Mouse (Mus musculus) midbrain, embryonic 11.5 days (tissue): ENCODE measurements at regions not wholly inside any gene's neighbourhood (a gene's known extent, or its start where the extent isn't known, plus 50 kb on each side); places are given as distances from the start of the nearest gene placed in this dataset.

Source experiments
- ATAC-seq: fragments of 200-750 bp; cut with Nextera tagmentation; 2 replicates; pipeline ENCODE4 v1.8.0; 2017; ENCODE audit warnings: moderate TSS enrichment, moderate library complexity; ENCODE audit not compliant: low FRiP score
- DNase-seq: peaks from one replicate; pipeline ENCODE4 v3.0.0; 2015; ENCODE audit warnings: low spot score; ENCODE audit errors: missing footprints
- H3K27ac ChIP-seq: fragments of 300-500 bp; sonication (generic); 2 replicates; pipeline ENCODE4 v1.5.1; 2014; ENCODE audit warnings: low read depth, low read length
- H3K27me3 ChIP-seq: fragments of 300-500 bp; sonication (generic); 2 replicates; pipeline ENCODE4 v1.6.1; 2014; ENCODE audit warnings: mild to moderate bottlenecking, low read length, moderate library complexity, mixed read lengths; ENCODE audit not compliant: control insufficient read depth, insufficient read depth
- H3K36me3 ChIP-seq: fragments of 300-500 bp; sonication (generic); 2 replicates; pipeline ENCODE4 v1.6.1; 2014; ENCODE audit warnings: mild to moderate bottlenecking, low read length, moderate library complexity, mixed read lengths; ENCODE audit not compliant: control insufficient read depth, insufficient read depth
- H3K4me1 ChIP-seq: fragments of 300-500 bp; sonication (generic); 2 replicates; pipeline ENCODE4 v1.6.1; 2014; ENCODE audit warnings: low read length; ENCODE audit not compliant: control insufficient read depth, insufficient read depth
- H3K4me2 ChIP-seq: fragments of 300-500 bp; sonication (generic); 2 replicates; pipeline ENCODE4 v1.6.1; 2014; ENCODE audit warnings: mild to moderate bottlenecking, moderate library complexity
- H3K4me3 ChIP-seq: fragments of 300-500 bp; sonication (generic); 2 replicates; pipeline ENCODE4 v1.5.1; 2014; ENCODE audit warnings: low read depth, low read length
- H3K9ac ChIP-seq: fragments of 300-500 bp; sonication (generic); 2 replicates; pipeline ENCODE4 v1.6.1; 2014; ENCODE audit warnings: low read length
- H3K9me3 ChIP-seq: fragments of 300-500 bp; sonication (generic); 2 replicates; pipeline ENCODE4 v1.6.1; 2016; ENCODE audit warnings: low read length; ENCODE audit not compliant: control insufficient read depth
- WGBS: fragments of 180-500 bp; shearing (Covaris S2); extraction: QIAGEN DNeasy Blood & Tissue Kit; methylation state at CpG from one replicate; pipeline ENCODE4 v1.1.7; 2014; 5-methylcytosine and 5-hydroxymethylcytosine counted together

DNA sequence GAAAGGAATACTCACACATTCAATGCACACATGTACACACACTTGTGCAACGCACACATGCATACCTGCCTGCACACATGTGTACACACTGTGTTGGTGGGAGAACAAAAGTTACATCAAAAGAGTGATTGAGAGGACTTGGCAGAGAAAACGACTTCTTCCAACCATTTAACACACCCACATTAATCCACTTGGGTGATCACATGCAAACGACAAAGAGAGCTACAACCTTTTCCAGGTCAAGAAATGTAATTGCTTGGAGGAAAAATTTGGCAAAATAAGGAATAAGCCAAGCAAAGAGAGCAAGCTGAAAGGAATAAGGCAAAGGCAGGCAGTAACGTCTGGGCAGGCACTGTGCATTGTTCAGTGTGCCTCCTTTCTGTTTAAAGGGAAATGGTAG, 67.3 kb downstream of the C1d start:
- DNase-seq = no peak
- Histone ChIP-seq H3K9ac (no peak overlapping the region), H3K4me2 (no peak overlapping the region), H3K27me3 (peaks cover 10% of the 10 kb centered on the region), H3K36me3 (no peaks in the 10 kb centered on the region), H3K4me3 (no peak overlapping the region), H3K27ac (no peak overlapping the region), H3K4me1 (peaks cover 30% of the 10 kb centered on the region), H3K9me3 (no peaks in the 10 kb centered on the region)
- 27% methylated on average over 4 of the region's 4 CpGs for WGBS
- no peak for ATAC-seq

DNA sequence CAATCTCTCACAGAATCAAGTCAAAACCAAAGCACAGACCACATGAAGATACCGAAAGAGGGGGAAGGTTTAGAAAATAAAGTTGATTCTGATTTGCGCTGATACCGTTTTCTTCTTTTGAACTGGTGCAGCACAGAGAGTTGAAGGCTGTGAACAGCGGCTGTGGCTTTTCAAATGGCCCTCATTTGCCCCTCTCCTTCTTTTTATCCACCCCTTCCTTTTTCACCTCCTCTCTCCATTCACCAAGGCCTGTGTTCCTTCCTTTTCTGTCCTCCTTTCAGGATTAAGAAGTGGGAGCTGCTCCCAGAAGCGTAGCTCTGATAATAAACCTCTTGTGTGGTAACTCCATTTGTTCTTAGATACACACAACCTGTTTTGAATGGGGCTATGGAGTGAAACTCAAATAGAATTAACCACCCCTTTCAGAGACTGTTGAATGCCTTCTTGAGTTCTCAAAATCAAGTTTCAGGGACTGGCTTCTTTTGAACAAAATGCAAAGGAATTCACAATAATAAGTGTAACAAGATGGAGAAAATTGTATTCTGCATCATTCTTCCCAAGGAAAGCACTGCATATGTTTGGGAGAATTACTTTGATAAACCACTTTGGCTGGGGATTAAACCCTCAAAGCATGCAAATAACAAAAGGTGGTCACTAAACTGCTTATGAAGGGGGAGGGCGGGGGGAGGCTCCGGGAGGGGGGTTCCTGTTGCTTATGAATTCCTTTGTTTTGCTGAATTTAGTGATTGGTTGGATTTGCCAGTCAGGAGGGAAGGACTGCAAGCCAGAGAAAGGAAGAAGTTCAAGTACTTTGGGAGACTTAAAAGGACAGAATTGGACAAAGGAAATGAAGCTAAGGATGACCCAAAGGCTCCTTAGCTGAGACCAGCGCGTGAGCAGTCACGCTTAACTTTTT, 68.6 kb downstream of the C1d start:
- Histone ChIP-seq H3K9me3 (no peaks in the 10 kb centered on the region), H3K4me3 (no peak overlapping the region), H3K4me1 (peaks cover 30% of the 10 kb centered on the region), H3K4me2 (no peak overlapping the region), H3K36me3 (no peaks in the 10 kb centered on the region), H3K27me3 (peaks cover 5% of the 10 kb centered on the region), H3K27ac (peak overlapping the region; percentile 13), H3K9ac (no peak overlapping the region)
- 13% methylated on average over 10 of the region's 10 CpGs for whole genome bisulfite sequencing
- ATAC-seq (peak; percentile 84), DNase-seq (peak; percentile 93)

DNA sequence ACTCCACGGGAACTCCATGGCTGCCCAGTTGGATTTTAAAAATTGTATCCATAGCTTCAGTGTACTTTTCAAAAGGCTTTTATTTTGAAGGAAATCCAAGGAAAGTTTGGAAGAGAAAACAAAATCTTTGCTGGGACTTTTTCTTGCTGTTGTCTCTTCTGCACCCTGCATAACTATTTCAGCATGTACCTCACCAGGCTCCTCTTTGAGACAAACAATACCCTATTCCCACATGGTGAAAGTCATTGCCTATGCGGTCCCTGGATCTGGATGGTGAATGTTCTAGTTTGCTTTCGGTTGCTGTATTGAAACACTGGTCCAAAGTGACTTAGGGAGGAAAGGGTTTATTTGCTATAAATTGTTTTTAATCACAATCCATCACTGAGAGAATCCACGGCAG, 69.3 kb downstream of the C1d start:
- peaks cover 30% of the 10 kb centered on the region for H3K4me1 ChIP-seq
- 0 out of 2 replicates have a peak overlapping the region, but pooled peaks have one; percentile 13 for H3K27ac ChIP-seq
- no peak overlapping the region for H3K4me2 ChIP-seq
- 18% methylated on average over 4 of the region's 4 CpGs for WGBS
- H3K4me3 ChIP-seq = no peak overlapping the region
- peak overlapping the region; percentile 11; the same call in 1 of the 2 replicates for H3K9ac ChIP-seq
- no peaks in the 10 kb centered on the region for H3K36me3 ChIP-seq
- peak; percentile 90 for DNase-seq
- H3K27me3 ChIP-seq = peaks cover 5% of the 10 kb centered on the region
- H3K9me3 ChIP-seq = no peaks in the 10 kb centered on the region
- peak; percentile 53 for ATAC-seq

DNA sequence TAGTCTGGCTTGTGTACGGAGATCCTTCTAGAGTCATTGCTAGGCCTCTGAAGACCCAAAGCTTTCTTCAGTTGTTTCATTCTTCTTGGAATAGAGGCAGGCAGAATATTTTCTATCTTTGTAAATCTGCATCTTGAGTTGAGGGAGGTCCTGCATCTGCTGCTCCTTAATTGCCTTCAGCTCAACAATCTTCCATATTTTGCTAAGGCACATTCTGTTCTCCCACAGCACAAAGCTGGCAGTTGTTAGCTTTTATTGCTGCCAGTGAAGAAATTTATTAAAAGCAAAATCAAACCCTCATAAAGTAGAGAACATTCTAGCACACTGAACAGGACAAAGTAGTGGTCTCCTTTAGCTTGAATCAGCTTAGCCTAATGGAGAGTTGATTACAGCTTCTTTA, 94.1 kb downstream of the C1d start:
- Histone ChIP-seq H3K27ac (no peak overlapping the region), H3K4me1 (no peaks in the 10 kb centered on the region), H3K9me3 (no peaks in the 10 kb centered on the region), H3K4me2 (no peak overlapping the region), H3K27me3 (no peaks in the 10 kb centered on the region), H3K4me3 (no peak overlapping the region), H3K36me3 (no peaks in the 10 kb centered on the region), H3K9ac (no peak overlapping the region)
- DNase-seq = no peak
- ATAC-seq = no peak
- WGBS = 89% methylated on average over 1 of the region's 1 CpGs

DNA sequence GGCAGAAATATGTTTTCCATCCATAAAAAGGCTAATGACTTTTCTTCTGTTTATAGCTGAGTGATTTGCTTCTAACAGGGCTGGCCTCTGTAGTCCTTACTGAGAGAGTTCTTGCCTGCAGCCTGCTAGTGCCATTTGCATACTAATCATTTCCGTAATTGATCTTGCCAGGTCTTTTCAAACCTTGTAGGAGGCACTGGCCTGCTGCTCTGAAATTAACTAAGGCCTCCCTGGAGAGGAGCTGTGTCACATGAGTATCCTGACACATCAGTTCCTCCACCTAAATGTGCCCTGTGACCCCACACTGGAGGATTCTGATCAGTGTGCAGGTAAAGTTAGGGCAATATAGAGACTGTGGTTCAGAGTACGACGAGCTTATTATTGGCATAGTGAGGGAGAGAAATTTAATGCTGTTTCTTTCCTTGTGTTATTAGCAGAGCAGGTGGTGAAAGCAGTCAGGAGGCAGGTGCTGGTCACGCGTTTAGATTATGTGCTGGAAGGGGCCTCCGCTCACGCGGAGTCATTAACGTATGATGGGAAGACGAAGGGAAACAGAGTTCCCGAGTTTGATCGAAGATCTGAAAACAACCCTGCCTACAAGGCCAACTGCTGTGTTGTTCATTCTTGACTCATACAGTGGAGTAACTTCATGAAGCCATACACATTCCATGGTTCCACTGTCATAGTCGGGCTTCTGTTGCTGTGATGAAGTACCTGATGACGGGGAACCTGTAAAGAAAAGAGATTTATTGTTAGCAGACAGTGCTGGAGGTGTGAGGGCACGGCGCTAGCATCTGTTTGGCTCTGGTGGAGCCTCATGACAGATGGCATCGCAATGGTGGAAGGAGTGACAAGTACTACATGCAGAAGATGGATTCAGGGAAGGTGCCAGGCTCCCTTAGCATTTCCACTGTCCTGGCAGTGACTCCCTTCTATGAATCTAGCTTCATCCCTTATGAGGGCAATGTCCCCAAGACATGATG, 95.1 kb downstream of the C1d start:
- Histone ChIP-seq H3K9ac (no peak overlapping the region), H3K4me1 (no peaks in the 10 kb centered on the region), H3K27me3 (no peaks in the 10 kb centered on the region), H3K27ac (no peak overlapping the region), H3K9me3 (no peaks in the 10 kb centered on the region), H3K4me2 (no peak overlapping the region), H3K4me3 (no peak overlapping the region), H3K36me3 (no peaks in the 10 kb centered on the region)
- peak; percentile 67 for ATAC-seq
- no peak for DNase-seq
- WGBS = 80% methylated on average over 17 of the region's 17 CpGs

DNA sequence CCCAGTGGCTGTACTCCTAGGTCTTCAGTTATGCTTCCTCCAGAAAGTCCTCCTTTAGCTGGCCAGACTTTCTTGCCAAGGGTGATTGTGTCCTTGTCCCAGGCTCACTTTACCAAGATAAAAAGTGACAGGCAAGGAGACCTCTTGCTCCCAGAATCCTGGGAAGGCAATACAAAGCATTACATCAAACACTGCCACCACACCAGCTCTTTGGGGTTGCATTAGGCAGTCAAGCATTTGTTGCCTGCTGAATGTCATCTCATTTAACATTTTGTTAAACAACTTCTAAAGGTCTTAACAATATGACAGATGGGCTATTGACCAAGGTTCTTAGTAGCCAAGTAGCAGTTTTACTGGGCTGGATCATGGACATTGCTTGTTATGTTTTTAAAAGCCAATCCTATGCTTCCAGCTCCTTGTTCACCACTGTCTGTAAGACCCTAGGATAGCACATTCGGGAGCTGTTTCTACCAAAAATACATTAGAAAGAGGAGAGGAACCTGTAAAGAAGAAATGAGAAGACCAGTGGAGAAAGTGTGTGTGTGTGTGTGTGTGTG, 102.4 kb downstream of the C1d start:
- peak; percentile 83 for ATAC-seq
- H3K27me3 ChIP-seq = no peaks in the 10 kb centered on the region

DNA sequence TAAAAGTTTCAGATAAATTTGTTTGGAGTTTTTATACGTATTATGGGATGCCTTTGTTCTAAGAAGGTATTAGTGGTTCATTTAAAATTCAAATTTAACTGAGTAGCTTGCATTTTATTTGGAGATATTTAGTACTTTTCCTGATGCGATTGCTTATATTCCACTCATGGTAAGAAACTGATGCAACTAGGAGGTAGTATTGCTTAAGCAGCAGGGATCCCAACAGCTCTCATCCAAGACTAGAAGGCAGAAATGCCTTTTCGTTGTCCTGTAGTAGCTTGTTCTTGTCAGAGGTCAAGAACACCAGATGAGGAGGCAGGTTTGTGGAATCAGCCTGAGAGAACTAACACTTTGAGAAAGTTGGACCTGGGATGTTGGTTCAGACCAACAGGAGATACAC, 120.5 kb downstream of the C1d start:
- Histone ChIP-seq H3K27ac (no peak overlapping the region), H3K4me1 (no peaks in the 10 kb centered on the region), H3K4me3 (no peak overlapping the region), H3K27me3 (no peaks in the 10 kb centered on the region), H3K9ac (no peak overlapping the region), H3K9me3 (no peaks in the 10 kb centered on the region), H3K4me2 (no peak overlapping the region), H3K36me3 (no peaks in the 10 kb centered on the region)
- ATAC-seq = no peak
- no peak for DNase-seq
- WGBS = 83% methylated on average over 3 of the region's 3 CpGs

More for the DNA sequence above, 102.4 kb downstream of the C1d start:
- Histone ChIP-seq H3K9me3 (no peaks in the 10 kb centered on the region), H3K9ac (no peak overlapping the region), H3K4me1 (peaks cover 6% of the 10 kb centered on the region; the same call in 1 of the 2 replicates), H3K4me3 (no peak overlapping the region), H3K36me3 (no peaks in the 10 kb centered on the region), H3K4me2 (no peak overlapping the region), H3K27ac (no peak overlapping the region)
- DNase-seq = peak; percentile 84
- WGBS = 46% methylated on average over 1 of the region's 1 CpGs

DNA sequence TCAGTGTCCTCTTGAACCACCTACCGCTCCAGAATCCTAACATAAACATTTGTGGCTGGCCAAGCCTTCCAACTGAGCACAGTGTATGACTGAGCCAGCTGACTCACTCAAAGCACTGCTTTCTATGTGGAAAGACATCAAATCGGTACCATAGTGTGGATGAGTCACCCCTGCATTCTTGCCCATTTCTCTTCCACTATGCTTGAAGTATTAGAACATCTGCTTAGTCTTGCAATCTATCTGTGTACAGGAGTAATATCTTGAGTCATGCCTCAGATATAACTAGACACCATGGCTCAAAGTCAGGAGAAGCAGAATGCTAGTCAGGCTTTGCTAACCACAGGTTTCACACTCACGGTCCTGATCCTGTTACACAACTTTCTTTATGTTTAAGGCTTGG, 129.4 kb downstream of the C1d start:
- H3K9me3 ChIP-seq = no peaks in the 10 kb centered on the region
- H3K4me3 ChIP-seq = no peak overlapping the region
- no peaks in the 10 kb centered on the region for H3K4me1 ChIP-seq
- H3K4me2 ChIP-seq = no peak overlapping the region
- WGBS = 81% methylated on average over 3 of the region's 3 CpGs
- H3K27me3 ChIP-seq = no peaks in the 10 kb centered on the region
- H3K9ac ChIP-seq = no peak overlapping the region
- DNase-seq = no peak
- no peak for ATAC-seq
- no peak overlapping the region for H3K27ac ChIP-seq
- no peaks in the 10 kb centered on the region for H3K36me3 ChIP-seq
